Mouse (Mus musculus) hindbrain, embryonic 15.5 days (tissue): ENCODE measurements around the gene Ly6g5b. TPM values are rescaled to one million over a fixed set of nuclear protein-coding genes. Genes with fewer than 3 reads are reported as not detected.
"Not testable (repeated sequence)": the region's sequence is repeated elsewhere in the genome, so short reads cannot be mapped to it uniquely, and the experiment has no call there.

Experiments used
- ATAC-seq: fragments of 200-750 bp; cut with Nextera tagmentation; 2 replicates; pipeline ENCODE4 v1.8.0; 2017; ENCODE audit warnings: low read depth, moderate number of reproducible peaks, moderate TSS enrichment; ENCODE audit not compliant: low FRiP score
- H3K27ac ChIP-seq: fragments of 300-500 bp; sonication (generic); replicated peaks from 2 replicates; pipeline ENCODE4 v1.5.1; 2015; ENCODE audit warnings: mild to moderate bottlenecking, inconsistent platforms
- H3K27me3 ChIP-seq: fragments of 300-500 bp; sonication (generic); 2 replicates; pipeline ENCODE4 v1.6.1; 2015; ENCODE audit warnings: control low read depth, inconsistent platforms
- H3K36me3 ChIP-seq: fragments of 300-500 bp; sonication (generic); 2 replicates; pipeline ENCODE4 v1.6.1; 2015; ENCODE audit warnings: control low read depth, inconsistent platforms
- H3K4me1 ChIP-seq: fragments of 300-500 bp; sonication (generic); replicated peaks from 2 replicates; pipeline ENCODE4 v1.6.1; 2015; ENCODE audit warnings: control low read depth, inconsistent platforms
- H3K4me2 ChIP-seq: fragments of 300-500 bp; sonication (generic); 2 replicates; pipeline ENCODE4 v1.6.1; 2015; ENCODE audit warnings: moderate library complexity, mild to moderate bottlenecking, inconsistent platforms
- H3K4me3 ChIP-seq: fragments of 300-500 bp; sonication (generic); 2 replicates; pipeline ENCODE4 v1.5.1; 2015; ENCODE audit warnings: mild to moderate bottlenecking, inconsistent platforms
- H3K9ac ChIP-seq: fragments of 300-500 bp; sonication (generic); 2 replicates; pipeline ENCODE4 v1.6.1; 2015; ENCODE audit warnings: inconsistent platforms
- H3K9me3 ChIP-seq: fragments of 300-500 bp; sonication (generic); 2 replicates; pipeline ENCODE4 v1.6.1; 2016; ENCODE audit warnings: control low read depth, inconsistent platforms
- WGBS: fragments of 180-500 bp; shearing (Covaris S2); methylation state at CpG from one replicate; pipeline ENCODE4 v1.1.7; 2015; 5-methylcytosine and 5-hydroxymethylcytosine counted together
- polyA plus RNA-seq: library from polyadenylated mRNA; unstranded; fragments of >200 nt; fragmentation: Nextera tagmentation; extraction: Ambion mirVana; gene quantifications from 2 replicates; pipeline ENCODE4 v1.2.1, GENCODE M21; 2015

Gene Ly6g5b
- polyA plus RNA-seq, 1 experiment from 2014 or later, result 1.1 TPM

DNA sequence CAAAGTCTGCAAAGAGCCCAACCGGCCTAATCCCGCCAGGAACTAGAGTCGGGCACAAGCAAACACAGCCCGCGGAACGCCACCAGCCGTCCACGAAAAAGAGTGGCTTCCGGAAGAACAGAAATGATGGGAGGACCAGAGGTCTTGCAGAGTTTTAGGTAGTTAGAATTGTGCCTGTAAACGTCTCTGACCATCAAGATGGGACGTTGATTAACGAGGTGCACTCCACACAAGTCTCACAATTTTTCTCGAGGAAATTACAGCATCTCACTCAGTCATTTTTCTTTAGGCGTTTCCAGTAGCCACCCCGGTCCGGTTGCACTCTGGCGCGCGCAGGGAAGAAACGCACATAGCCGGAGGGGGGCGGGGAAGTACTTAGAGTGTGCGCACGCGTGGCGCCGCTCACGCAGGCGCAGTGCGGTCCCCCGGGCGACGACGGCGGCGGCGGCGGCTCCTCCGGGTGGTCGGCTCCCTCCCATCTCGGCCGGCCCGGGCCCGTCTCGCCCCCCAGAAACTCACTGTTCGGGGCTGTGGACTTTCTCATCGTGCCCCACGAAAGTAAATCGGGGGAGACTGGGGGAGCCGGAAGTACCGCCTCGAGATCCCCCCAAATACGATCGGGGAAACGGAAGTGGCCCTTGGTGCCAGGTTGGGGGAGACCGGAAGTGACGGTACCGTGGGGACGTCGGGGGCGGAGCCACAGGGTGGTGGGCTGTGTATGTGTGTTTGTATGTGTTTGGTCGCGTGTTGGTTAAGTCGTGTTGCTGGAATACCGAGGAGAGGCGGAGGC lies 19.8 kb upstream of the Ly6g5b start, which contains the start of gene Bag6:
TSS of gene Bag6 (plus strand) at position 378 of the 790 bp plus-strand sequence.
- peak within 1 kb of the TSS; percentile 82 for H3K9ac ChIP-seq
- H3K27me3 ChIP-seq, result no peaks in the 10 kb centered on the region
- H3K4me2 ChIP-seq, result peak within 1 kb of the TSS; percentile 91
- H3K36me3 ChIP-seq, result peaks cover 16% of the 10 kb centered on the region
- peaks cover 29% of the 10 kb centered on the region for H3K4me1 ChIP-seq
- H3K27ac ChIP-seq, result peak within 1 kb of the TSS; percentile 99
- H3K9me3 ChIP-seq, result no peaks in the 10 kb centered on the region
- ATAC-seq, result peak; percentile 96
- H3K4me3 ChIP-seq, result peak within 1 kb of the TSS; percentile 88
- WGBS, result under 1% methylated on average over 65 of the region's 66 CpGs

DNA sequence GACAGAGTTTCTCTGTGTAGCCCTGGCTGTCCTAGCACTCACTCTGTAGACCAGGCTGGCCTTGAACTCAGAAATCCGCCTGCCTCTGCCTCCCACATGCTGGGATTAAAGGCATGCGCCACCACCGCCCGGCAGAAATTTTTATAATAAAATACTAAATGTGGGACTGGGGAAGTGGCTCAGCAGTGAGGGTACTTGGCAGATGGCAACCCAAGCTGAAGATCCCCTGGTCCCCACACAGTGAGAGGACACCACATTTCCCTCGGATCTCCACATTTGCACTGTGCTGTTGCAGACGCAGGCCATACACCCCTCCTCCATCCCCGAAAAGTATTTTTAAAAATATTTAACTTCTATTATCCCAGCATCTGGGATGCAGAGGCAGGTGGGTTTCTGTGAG lies 18.3 kb upstream of the Ly6g5b start:
- no peak overlapping the region for H3K4me2 ChIP-seq
- no peaks in the 10 kb centered on the region for H3K27me3 ChIP-seq
- H3K9ac ChIP-seq, result no peak overlapping the region
- 90% methylated on average over 7 of the region's 7 CpGs for WGBS
- H3K4me3 ChIP-seq, result no peak overlapping the region
- no peak overlapping the region for H3K27ac ChIP-seq
- peaks cover 6% of the 10 kb centered on the region; the same call in 1 of the 2 replicates for H3K36me3 ChIP-seq
- peaks cover 29% of the 10 kb centered on the region for H3K4me1 ChIP-seq
- ATAC-seq, result no peak
- H3K9me3 ChIP-seq, result no peaks in the 10 kb centered on the region

DNA sequence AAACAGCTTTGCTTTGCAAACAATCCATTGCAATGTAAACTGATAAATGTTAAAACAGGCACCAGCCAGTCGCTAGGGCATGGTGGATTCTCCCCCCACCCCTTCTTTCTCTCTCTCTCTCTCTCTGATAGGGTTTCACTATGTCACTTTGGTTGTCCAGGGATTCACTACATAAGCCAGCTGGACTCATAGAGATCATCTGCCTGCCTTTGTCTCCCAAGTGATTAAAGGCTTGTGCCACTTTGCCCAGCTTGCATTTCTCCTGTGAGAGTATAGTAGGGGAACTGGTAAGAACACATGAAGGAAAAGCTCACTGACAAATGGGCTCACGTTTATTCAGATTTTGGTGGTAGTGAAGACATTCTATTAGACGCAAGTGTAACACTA lies 16.9 kb upstream of the Ly6g5b start:
- no peaks in the 10 kb centered on the region for H3K9me3 ChIP-seq
- no peak overlapping the region for H3K27ac ChIP-seq
- 82% methylated on average over 3 of the region's 3 CpGs for WGBS
- H3K36me3 ChIP-seq, result 0 out of 2 replicates have a peak, but pooled peaks cover 5% of the 10 kb centered on the region
- no peak overlapping the region for H3K4me3 ChIP-seq
- no peak for ATAC-seq
- H3K4me2 ChIP-seq, result no peak overlapping the region
- H3K4me1 ChIP-seq, result peaks cover 25% of the 10 kb centered on the region
- no peaks in the 10 kb centered on the region for H3K27me3 ChIP-seq
- H3K9ac ChIP-seq, result no peak overlapping the region

DNA sequence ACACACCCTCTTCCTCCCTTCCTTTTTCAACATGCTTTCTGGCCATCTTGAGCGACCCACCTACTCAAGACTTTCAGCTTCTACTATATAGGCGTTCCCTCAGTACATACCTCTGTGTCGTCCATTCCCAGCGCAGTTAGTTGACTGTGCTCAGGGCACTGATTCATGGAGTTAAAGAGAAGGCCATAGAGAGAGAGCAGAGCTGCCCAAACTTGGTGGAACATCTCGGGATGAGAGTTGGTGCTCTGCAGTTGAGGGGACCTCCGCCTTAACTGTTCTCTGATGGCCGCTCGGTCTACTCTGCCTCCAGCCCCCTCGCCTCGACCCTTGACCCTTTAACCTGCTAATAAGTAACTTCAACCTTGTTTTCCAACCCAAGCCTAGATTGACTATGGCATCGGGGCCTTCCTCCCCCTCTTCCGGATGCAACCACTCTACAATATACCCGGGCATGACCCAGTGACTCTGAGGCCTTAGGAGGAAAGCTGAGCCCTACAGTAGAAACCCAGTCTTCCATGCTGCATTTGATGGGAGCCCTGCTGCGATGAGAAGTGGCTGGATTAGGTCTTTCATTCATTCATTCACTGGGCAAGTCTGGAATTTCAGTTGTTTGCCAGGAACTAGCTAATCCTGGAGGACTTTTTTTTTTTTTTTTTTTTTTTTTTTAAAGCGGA lies 16.4 kb upstream of the Ly6g5b start, which contains the start of gene Apom:
TSS of gene Apom (minus strand) at position 551 of the 674 bp plus-strand sequence.
- Histone ChIP-seq H3K4me3 (no peak within 1 kb of the TSS), H3K4me1 (peaks cover 25% of the 10 kb centered on the region), H3K9ac (no peak within 1 kb of the TSS), H3K36me3 (0 out of 2 replicates have a peak, but pooled peaks cover 5% of the 10 kb centered on the region), H3K27ac (no peak within 1 kb of the TSS), H3K27me3 (no peaks in the 10 kb centered on the region), H3K4me2 (no peak within 1 kb of the TSS), H3K9me3 (no peaks in the 10 kb centered on the region)
- 82% methylated on average over 15 of the region's 15 CpGs for WGBS
- no peak for ATAC-seq

DNA sequence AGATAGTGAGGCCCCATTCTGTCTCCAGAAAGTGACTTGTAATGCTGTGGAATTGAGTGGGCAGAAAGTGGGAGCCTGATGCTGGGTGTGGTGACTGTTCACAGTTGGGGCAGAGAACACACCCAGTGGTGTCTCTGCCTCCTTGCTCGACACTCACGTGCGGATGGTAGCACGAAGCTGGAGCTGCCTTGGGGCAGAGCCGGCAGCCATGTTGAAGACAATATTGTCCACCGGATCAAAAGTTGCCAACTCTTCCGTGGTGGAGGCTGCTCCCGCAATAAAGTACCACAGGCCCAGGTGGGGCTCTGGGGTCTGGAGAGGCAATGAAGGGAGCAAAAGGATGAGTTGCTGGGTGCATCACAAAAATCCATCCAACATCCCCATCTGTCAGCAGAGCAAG lies 15.8 kb upstream of the Ly6g5b start:
- H3K27ac ChIP-seq, result no peak overlapping the region
- no peak overlapping the region for H3K4me2 ChIP-seq
- H3K27me3 ChIP-seq, result no peaks in the 10 kb centered on the region
- H3K9me3 ChIP-seq, result no peaks in the 10 kb centered on the region
- no peak overlapping the region for H3K4me3 ChIP-seq
- peaks cover 24% of the 10 kb centered on the region for H3K4me1 ChIP-seq
- no peak for ATAC-seq
- 90% methylated on average over 8 of the region's 8 CpGs for WGBS
- no peak overlapping the region for H3K9ac ChIP-seq
- 0 out of 2 replicates have a peak, but pooled peaks cover 5% of the 10 kb centered on the region for H3K36me3 ChIP-seq

DNA sequence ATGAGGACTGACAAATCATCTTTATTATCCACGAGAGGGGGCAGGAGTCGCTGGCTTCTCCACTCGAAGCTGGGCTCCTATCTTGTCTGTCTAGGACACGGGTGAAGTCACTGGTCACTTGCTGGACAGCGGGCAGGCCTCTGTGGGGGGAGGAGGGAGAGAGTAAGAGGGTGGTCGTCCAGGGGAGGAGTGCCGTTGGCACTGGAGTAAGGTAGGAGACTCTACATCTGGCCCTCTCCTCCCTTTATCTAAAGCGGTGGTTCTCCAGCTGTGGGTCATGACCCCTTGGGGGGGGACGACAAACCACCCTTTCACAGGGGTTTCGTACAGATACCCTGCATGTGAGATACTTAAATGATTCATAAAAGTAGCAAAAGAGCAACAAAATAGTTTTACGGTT lies 13.8 kb upstream of the Ly6g5b start:
- ATAC-seq, result no peak
- Histone ChIP-seq H3K36me3 (peaks cover 10% of the 10 kb centered on the region), H3K9ac (no peak overlapping the region), H3K27me3 (no peaks in the 10 kb centered on the region), H3K4me3 (no peak overlapping the region), H3K9me3 (no peaks in the 10 kb centered on the region), H3K4me1 (peaks cover 34% of the 10 kb centered on the region), H3K4me2 (no peak overlapping the region), H3K27ac (no peak overlapping the region)
- 64% methylated on average over 11 of the region's 11 CpGs for WGBS

DNA sequence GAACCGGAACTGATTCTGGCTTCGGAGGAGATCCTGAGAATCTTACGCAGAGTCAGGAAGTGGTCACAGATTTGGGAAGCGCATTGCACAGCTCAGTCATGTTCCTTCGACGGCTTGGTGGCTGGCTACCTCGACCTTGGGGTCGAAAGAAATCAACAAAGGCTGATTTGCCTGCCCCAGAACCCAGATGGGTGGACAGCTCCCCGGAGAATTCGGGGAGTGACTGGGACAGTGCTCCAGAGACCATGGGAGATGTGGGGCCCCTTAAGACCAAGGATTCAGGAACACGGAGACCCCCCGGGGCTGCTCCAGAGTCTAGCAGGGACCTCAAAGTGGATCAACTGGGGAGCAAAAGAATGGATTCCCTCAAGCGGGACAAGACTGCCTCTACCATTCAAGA lies 11.8 kb upstream of the Ly6g5b start:
- Histone ChIP-seq H3K4me1 (peaks cover 43% of the 10 kb centered on the region), H3K4me3 (peak overlapping the region; percentile 54), H3K36me3 (peaks cover 15% of the 10 kb centered on the region), H3K27ac (peak overlapping the region; percentile 72), H3K9ac (peak overlapping the region; percentile 60), H3K9me3 (no peaks in the 10 kb centered on the region), H3K27me3 (no peaks in the 10 kb centered on the region), H3K4me2 (peak overlapping the region; percentile 67)
- 74% methylated on average over 13 of the region's 13 CpGs for WGBS
- ATAC-seq, result no peak

DNA sequence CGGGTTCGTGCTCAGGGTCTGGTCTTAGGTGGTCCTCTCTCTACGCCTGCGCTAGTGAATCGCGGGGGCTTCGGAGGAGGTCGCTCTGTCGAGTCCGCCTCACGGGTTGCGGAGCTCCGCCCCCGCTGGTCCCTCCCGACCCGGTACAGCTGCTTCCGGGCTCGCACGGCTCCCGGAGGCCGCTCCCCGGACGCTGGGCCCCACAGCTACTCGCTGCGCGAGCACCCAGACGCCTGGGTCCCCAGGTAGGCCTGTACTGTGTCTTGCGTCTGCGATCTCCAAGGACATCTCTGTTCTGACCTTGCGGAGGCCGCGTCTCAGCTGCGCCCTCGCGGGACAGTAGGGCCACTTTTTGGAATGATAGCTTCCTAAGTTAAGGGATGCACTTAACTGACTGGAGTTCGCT lies 11.0 kb upstream of the Ly6g5b start, which contains the start of gene D17H6S53E:
TSS of gene D17H6S53E (plus strand) at position 168 of the 406 bp plus-strand sequence.
- under 1% methylated on average over 36 of the region's 36 CpGs for WGBS
- H3K27ac ChIP-seq, result peak within 1 kb of the TSS; percentile 72
- H3K27me3 ChIP-seq, result no peaks in the 10 kb centered on the region
- peak within 1 kb of the TSS; percentile 67 for H3K4me2 ChIP-seq
- peak within 1 kb of the TSS; percentile 54 for H3K4me3 ChIP-seq
- H3K4me1 ChIP-seq, result peaks cover 44% of the 10 kb centered on the region
- peak; percentile 49 for ATAC-seq
- H3K9ac ChIP-seq, result peak within 1 kb of the TSS; percentile 60
- H3K9me3 ChIP-seq, result no peaks in the 10 kb centered on the region
- peaks cover 15% of the 10 kb centered on the region for H3K36me3 ChIP-seq

DNA sequence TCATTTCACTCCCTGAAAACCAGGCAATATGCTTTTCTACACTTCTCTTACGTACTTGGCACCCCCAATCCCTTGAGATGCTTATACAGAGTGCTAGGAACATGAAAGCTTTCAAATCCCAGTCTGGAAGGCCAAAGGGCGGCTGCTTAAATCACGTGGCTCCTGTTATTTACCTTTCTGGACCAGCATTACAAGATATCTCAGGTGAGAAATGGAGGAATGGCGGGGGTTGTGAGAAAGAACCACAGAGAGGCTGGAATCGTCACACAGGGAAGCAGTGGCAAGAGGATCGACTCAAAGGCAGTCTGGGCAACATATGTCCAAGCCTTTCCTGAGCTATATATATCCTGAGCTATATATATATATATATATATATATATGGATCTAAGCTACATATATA lies 10.3 kb upstream of the Ly6g5b start:
- Histone ChIP-seq H3K4me2 (peak overlapping the region; percentile 67), H3K9me3 (no peaks in the 10 kb centered on the region), H3K4me3 (peak overlapping the region; percentile 54), H3K4me1 (peaks cover 46% of the 10 kb centered on the region), H3K27me3 (no peaks in the 10 kb centered on the region), H3K36me3 (peaks cover 15% of the 10 kb centered on the region), H3K9ac (peak overlapping the region; percentile 60), H3K27ac (no peak overlapping the region)
- WGBS, result 40% methylated on average over 6 of the region's 6 CpGs
- ATAC-seq, result no peak

DNA sequence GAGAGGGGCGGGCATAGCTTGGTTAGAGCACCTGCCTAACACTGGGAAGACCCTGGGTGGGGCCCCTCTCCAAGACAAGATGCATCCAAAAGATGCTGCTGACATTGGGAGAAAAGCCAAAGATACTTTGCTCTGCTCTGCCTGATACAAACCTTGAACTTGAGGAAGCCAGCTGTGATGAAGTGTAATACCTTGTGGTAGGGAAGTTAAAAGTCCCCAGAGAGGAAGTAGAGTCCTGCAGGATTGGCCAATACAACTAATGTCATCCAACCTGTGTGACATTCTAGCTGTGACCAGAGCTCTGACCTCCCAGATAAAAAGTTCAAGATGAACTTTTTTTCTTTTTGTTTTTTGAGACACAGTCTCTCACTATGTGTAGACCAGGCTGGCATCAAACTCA lies 9.9 kb upstream of the Ly6g5b start:
- peaks cover 51% of the 10 kb centered on the region for H3K4me1 ChIP-seq
- ATAC-seq, result no peak
- no peaks in the 10 kb centered on the region for H3K9me3 ChIP-seq
- peak overlapping the region; percentile 67; the same call in 1 of the 2 replicates for H3K4me2 ChIP-seq
- no peak overlapping the region for H3K9ac ChIP-seq
- H3K36me3 ChIP-seq, result peaks cover 15% of the 10 kb centered on the region
- H3K27me3 ChIP-seq, result no peaks in the 10 kb centered on the region
- H3K27ac ChIP-seq, result no peak overlapping the region
- 86% methylated on average over 1 of the region's 1 CpGs for WGBS
- no peak overlapping the region; the same call in 1 of the 2 replicates for H3K4me3 ChIP-seq

DNA sequence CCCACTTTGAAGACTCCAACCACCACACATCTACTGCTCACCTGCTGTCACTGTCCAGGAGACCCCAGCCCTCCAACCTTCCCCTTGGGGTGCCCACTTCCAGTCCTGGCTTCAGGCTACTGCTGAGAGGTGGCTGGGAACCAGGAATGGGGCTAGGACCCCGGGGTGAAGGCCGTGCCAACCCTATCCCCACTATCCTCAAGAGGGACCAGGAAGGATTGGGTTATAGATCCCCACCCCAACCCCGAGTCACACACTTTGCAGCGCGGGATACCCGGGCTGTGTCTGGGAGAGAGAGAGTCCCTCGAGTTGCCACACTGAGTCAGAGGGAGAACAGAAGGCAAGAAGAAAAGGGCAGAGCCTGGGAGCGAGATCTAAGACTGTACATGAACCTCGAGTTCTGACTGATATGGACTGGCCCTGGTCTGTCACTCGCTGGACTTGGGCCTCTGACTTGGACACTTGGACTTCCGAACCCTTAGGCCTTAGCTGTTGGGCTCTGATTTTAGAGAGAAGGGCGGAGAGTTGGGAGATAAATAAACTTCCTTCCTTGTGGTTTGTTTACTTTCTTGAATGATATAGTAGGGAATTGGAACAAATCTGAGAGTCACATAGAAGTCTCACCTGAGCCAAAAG lies 9.2 kb upstream of the Ly6g5b start:
- Histone ChIP-seq H3K36me3 (peaks cover 13% of the 10 kb centered on the region), H3K4me1 (peaks cover 57% of the 10 kb centered on the region)
- not testable (repeated sequence) for H3K27ac ChIP-seq, H3K4me2 ChIP-seq, H3K9ac ChIP-seq, ATAC-seq, H3K9me3 ChIP-seq, H3K4me3 ChIP-seq, H3K27me3 ChIP-seq
- WGBS, result 91% methylated on average over 12 of the region's 12 CpGs

DNA sequence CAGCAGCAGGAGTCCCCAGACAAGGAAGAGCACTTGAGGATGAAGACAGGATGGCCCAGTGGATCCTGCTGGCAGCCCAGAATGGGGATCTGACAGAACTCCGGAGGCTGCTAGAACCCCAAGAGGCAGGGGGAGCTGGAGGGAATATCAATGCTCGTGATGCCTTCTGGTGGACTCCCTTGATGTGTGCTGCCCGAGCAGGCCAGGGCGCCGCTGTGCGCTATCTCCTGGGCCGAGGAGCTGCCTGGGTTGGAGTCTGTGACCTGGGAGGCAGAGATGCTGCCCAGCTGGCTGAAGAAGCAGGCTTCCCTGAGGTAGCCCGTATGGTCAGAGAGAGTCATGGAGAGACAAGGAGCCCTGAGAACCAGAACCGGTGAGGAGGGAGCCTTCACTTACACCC lies 8.1 kb upstream of the Ly6g5b start:
- not testable (repeated sequence) for H3K9me3 ChIP-seq, H3K9ac ChIP-seq, H3K4me2 ChIP-seq, H3K27me3 ChIP-seq, H3K27ac ChIP-seq, ATAC-seq, H3K4me3 ChIP-seq
- H3K4me1 ChIP-seq, result peaks cover 52% of the 10 kb centered on the region
- WGBS, result 93% methylated on average over 9 of the region's 9 CpGs
- peaks cover 22% of the 10 kb centered on the region for H3K36me3 ChIP-seq
